Mouse (Mus musculus): ENCODE data around the gene Uchl3. TPM values are rescaled to one million over a fixed set of nuclear protein-coding genes. Genes with fewer than 3 reads are reported as not detected.

Uchl3 gene
- 95.6 and 97.6 TPM in 2 replicates for polyA plus RNA-seq (2014; fragmentation: Nextera tagmentation; extraction: Ambion mirVana)

GRCm38 (mm10) chr14:101653581-101654525 is at the start of gene Uchl3:
Gene Uchl3, plus strand, starts transcription at chr14:101653967.
- peaks cover 2 to 3% of the 10 kb centered on the region in 2 experiments; a peak in 2 of 4 replicates for H3K4me1 ChIP-seq (ENCODE audit: control insufficient read depth in 2 of 2, insufficient read depth in 2 of 2, low read length in 2 of 2)
- H3K9ac ChIP-seq (ENCODE audit: low read length), result peak within 1 kb of the TSS; percentile 85
- ATAC-seq (ENCODE audit: insufficient number of reproducible peaks, insufficient read depth, low FRiP score, low read depth), result peak; percentile 89
- no peaks in the 10 kb centered on the region for H3K27me3 ChIP-seq (ENCODE audit: control insufficient read depth, insufficient read depth, low read length)
- H3K4me2 ChIP-seq (ENCODE audit: low read length), result peak within 1 kb of the TSS; percentile 89
- H3K4me3 ChIP-seq (ENCODE audit: control insufficient read depth in 1 of 2, insufficient read depth in 1 of 2, low read depth in 1 of 2, low read length in 2 of 2), result peak within 1 kb of the TSS; percentile 69 to 91
- H3K9me3 ChIP-seq (ENCODE audit: control insufficient read depth, low read length), result no peaks in the 10 kb centered on the region
- no peaks in the 10 kb centered on the region for H3K36me3 ChIP-seq (ENCODE audit: control insufficient read depth, insufficient read depth, low read length)
- H3K27ac ChIP-seq (replicated peaks in 1 of 2; ENCODE audit: control insufficient read depth in 1 of 2, insufficient read depth in 1 of 2, low read depth in 2 of 2, low read length in 2 of 2), result peak within 1 kb of the TSS; percentile 62 to 68
- WGBS, result 0% methylated on average over 74 of the region's 81 CpGs

DNA sequence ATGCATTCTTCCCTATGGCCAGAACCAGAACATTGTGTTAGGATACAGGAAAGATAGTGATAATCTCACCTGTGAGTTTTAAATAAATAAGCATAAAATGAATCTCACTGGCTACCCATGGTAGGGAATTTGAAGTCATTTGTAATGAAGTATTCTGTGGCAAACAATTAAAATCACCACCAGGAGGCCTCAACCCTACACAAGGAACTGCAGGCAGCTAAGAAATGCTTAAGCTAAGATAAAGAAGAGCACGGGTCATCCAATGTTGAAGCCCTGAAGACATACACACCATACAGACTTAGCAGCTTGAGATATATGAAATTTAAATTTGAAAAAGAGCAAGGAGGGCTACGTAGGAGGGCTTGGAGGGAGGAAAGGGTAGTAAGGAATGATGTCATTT is 47.9 kb upstream of the Uchl3 start:
- no peak for ATAC-seq (ENCODE audit: insufficient number of reproducible peaks, insufficient read depth, low FRiP score, low read depth)

DNA sequence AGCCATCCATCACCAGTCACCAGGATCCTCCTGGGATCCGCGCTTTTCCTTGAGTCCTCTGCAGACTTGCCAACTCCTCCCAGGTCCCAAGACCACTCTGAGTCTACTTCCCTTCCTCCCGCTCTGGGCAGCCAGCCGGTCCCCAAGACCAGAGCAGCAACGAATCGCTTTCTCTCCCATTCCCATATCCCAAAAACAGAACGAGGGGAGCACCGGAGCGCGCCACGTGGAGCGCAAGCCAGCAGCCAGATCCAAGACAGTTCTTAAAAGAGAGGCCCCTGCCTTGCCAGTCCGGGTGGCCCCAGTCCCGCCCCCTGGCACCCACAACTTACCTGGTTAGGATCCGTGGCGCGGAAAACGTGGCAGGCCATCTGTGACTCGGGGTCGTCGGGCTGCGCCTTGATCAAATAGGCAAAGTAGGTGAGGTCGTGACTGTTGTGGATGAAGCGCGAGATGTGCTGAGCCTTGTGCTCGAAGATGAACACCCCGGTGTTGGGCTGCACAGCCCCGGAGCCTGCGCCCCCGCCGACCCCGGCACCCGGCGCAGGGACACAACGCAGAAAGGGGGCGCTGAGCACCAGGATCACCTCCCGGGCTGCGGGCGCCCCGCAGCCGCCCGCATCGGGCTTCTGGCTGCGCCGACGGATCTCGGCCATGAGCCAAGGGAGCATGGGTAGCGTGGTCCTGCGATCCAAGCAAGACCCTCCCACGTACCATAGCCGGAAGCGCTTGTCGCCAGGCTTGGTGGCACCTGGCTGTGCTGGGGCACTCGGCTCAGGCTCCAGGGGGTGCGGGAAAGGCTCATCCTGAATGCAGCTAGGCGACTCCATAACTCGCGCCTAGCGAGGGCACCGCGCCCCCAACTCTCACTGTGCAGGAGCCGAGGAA is 45.9 kb upstream of the Uchl3 start:
- Histone ChIP-seq H3K36me3 (ENCODE audit: control insufficient read depth, insufficient read depth, low read length) (no peaks in the 10 kb centered on the region), H3K9ac (ENCODE audit: low read length) (peak overlapping the region; percentile 93), H3K4me2 (ENCODE audit: low read length) (peak overlapping the region; percentile 93), H3K27me3 (ENCODE audit: control insufficient read depth, insufficient read depth, low read length) (no peaks in the 10 kb centered on the region), H3K9me3 (ENCODE audit: control insufficient read depth, low read length) (no peaks in the 10 kb centered on the region), H3K4me1 (ENCODE audit: control insufficient read depth in 2 of 2, insufficient read depth in 2 of 2, low read length in 2 of 2) (peaks cover 0 to 8% of the 10 kb centered on the region in 2 experiments; a peak in 1 of 4 replicates), H3K27ac (replicated peaks in 1 of 2; ENCODE audit: control insufficient read depth in 1 of 2, insufficient read depth in 1 of 2, low read depth in 2 of 2, low read length in 2 of 2) (peak overlapping the region; percentile 94 to 95), H3K4me3 (ENCODE audit: control insufficient read depth in 1 of 2, insufficient read depth in 1 of 2, low read depth in 1 of 2, low read length in 2 of 2) (peak overlapping the region; percentile 80 to 95)
- WGBS, result under 1% methylated on average over 61 of the region's 62 CpGs
- peak; percentile 41 for ATAC-seq (ENCODE audit: insufficient number of reproducible peaks, insufficient read depth, low FRiP score, low read depth)

More for the DNA sequence above, 47.9 kb upstream of the Uchl3 start:
- 57% methylated on average over 2 of the region's 2 CpGs for WGBS
- H3K9ac ChIP-seq (ENCODE audit: low read length), result no peak overlapping the region
- H3K4me1 ChIP-seq (ENCODE audit: control insufficient read depth in 2 of 2, insufficient read depth in 2 of 2, low read length in 2 of 2), result peaks cover 0 to 13% of the 10 kb centered on the region in 2 experiments; a peak in 1 of 4 replicates
- no peaks in the 10 kb centered on the region for H3K9me3 ChIP-seq (ENCODE audit: control insufficient read depth, low read length)
- H3K36me3 ChIP-seq (ENCODE audit: control insufficient read depth, insufficient read depth, low read length), result no peaks in the 10 kb centered on the region
- no peak overlapping the region for H3K4me3 ChIP-seq (ENCODE audit: control insufficient read depth in 1 of 2, insufficient read depth in 1 of 2, low read depth in 1 of 2, low read length in 2 of 2)
- no peaks in the 10 kb centered on the region for H3K27me3 ChIP-seq (ENCODE audit: control insufficient read depth, insufficient read depth, low read length)
- no peak overlapping the region for H3K27ac ChIP-seq (replicated peaks in 1 of 2; ENCODE audit: control insufficient read depth in 1 of 2, insufficient read depth in 1 of 2, low read depth in 2 of 2, low read length in 2 of 2)
- H3K4me2 ChIP-seq (ENCODE audit: low read length), result peak overlapping the region; percentile 29; the same call in 1 of the 2 replicates

DNA sequence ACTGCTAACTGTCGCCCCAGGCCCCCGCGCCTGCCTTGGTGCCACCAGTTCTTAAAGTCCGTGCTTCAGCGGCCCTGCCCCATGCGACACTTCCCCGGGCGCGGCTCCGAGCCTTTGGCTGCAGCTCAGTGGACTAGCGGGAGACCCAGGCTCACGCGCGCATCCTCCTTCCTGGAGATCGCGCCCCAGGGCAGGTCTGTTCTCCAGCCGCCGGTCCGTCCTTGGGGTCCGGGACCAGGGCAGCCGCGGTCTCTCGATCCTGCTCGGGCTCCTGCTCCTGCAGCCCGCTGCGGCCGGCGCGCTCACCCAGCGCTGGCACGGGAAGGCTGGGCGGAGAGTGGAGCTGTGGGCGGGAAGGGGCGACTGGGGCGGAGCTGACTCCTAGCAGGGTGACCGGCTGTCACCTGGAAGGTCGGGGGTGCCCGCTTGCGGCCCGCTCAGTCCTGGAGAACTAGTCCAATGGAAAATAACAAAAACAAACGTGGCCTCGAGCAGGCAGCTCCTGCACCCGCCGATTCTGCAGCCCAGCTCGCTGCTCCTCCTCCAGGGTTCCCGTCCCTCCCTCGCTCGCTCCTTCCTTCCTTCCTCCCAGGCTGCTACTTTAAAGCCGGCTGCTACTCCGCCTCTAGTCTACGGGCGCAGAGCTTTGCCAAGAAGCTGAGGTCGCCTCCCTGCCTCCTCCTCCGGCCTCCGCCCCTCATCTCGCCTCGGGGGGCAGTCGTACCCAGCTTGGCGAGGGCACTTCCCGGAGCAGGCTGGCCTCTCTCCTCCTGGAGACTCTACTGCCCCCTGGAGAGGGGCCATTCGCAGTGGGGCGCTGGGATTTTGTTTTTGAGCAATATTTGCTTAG is 45.0 kb upstream of the Uchl3 start, which contains the start of gene Tbc1d4:
Tbc1d4 (minus strand) TSS at position 673 of the 850 bp plus-strand sequence.
- Histone ChIP-seq H3K4me1 (ENCODE audit: control insufficient read depth in 2 of 2, insufficient read depth in 2 of 2, low read length in 2 of 2) (peaks cover 0 to 8% of the 10 kb centered on the region in 2 experiments; a peak in 1 of 4 replicates), H3K9ac (ENCODE audit: low read length) (peak within 1 kb of the TSS; percentile 93), H3K27me3 (ENCODE audit: control insufficient read depth, insufficient read depth, low read length) (no peaks in the 10 kb centered on the region), H3K4me2 (ENCODE audit: low read length) (peak within 1 kb of the TSS; percentile 93), H3K9me3 (ENCODE audit: control insufficient read depth, low read length) (no peaks in the 10 kb centered on the region), H3K4me3 (ENCODE audit: control insufficient read depth in 1 of 2, insufficient read depth in 1 of 2, low read depth in 1 of 2, low read length in 2 of 2) (peak within 1 kb of the TSS; percentile 80 to 95), H3K36me3 (ENCODE audit: control insufficient read depth, insufficient read depth, low read length) (no peaks in the 10 kb centered on the region), H3K27ac (replicated peaks in 1 of 2; ENCODE audit: control insufficient read depth in 1 of 2, insufficient read depth in 1 of 2, low read depth in 2 of 2, low read length in 2 of 2) (peak within 1 kb of the TSS; percentile 94 to 95)
- ATAC-seq (ENCODE audit: insufficient number of reproducible peaks, insufficient read depth, low FRiP score, low read depth), result peak; percentile 89
- 1% methylated on average over 62 of the region's 62 CpGs for WGBS

DNA sequence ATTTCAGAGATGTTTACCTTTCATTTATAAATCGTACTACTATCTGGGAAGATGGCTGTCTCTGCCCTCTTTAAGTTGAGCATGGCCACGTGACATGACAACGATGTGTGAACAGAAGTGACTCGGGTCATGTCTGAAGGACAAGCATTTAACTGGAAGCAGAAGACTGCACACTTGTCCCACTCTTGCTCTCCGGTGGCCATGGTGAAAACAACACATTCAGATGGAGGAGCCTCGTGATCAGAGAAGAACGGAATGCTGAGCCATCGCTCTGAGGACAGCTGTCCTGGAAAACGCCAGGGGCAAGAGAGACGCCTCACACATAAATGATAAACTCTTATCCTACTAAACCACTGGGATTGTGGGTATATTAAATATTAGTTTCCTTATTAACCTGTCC is 43.1 kb upstream of the Uchl3 start:
- no peak overlapping the region for H3K4me2 ChIP-seq (ENCODE audit: low read length)
- H3K27ac ChIP-seq (replicated peaks in 1 of 2; ENCODE audit: control insufficient read depth in 1 of 2, insufficient read depth in 1 of 2, low read depth in 2 of 2, low read length in 2 of 2), result no peak overlapping the region
- peaks cover 2 to 18% of the 10 kb centered on the region in 2 experiments; a peak in 3 of 4 replicates for H3K4me1 ChIP-seq (ENCODE audit: control insufficient read depth in 2 of 2, insufficient read depth in 2 of 2, low read length in 2 of 2)
- no peak overlapping the region for H3K4me3 ChIP-seq (ENCODE audit: control insufficient read depth in 1 of 2, insufficient read depth in 1 of 2, low read depth in 1 of 2, low read length in 2 of 2)
- no peaks in the 10 kb centered on the region for H3K9me3 ChIP-seq (ENCODE audit: control insufficient read depth, low read length)
- no peak for ATAC-seq (ENCODE audit: insufficient number of reproducible peaks, insufficient read depth, low FRiP score, low read depth)
- H3K9ac ChIP-seq (ENCODE audit: low read length), result no peak overlapping the region
- no peaks in the 10 kb centered on the region for H3K27me3 ChIP-seq (ENCODE audit: control insufficient read depth, insufficient read depth, low read length)
- WGBS, result 41% methylated on average over 10 of the region's 10 CpGs
- H3K36me3 ChIP-seq (ENCODE audit: control insufficient read depth, insufficient read depth, low read length), result no peaks in the 10 kb centered on the region

GRCm38 (mm10) chr14:101613206-101613605 is 40.6 kb upstream of the Uchl3 start:
- Histone ChIP-seq H3K4me3 (ENCODE audit: control insufficient read depth in 1 of 2, insufficient read depth in 1 of 2, low read depth in 1 of 2, low read length in 2 of 2) (no peak overlapping the region), H3K9ac (ENCODE audit: low read length) (no peak overlapping the region), H3K27ac (replicated peaks in 1 of 2; ENCODE audit: control insufficient read depth in 1 of 2, insufficient read depth in 1 of 2, low read depth in 2 of 2, low read length in 2 of 2) (no peak overlapping the region), H3K4me1 (ENCODE audit: control insufficient read depth in 2 of 2, insufficient read depth in 2 of 2, low read length in 2 of 2) (peaks cover 2 to 11% of the 10 kb centered on the region in 2 experiments), H3K4me2 (ENCODE audit: low read length) (no peak overlapping the region), H3K27me3 (ENCODE audit: control insufficient read depth, insufficient read depth, low read length) (no peaks in the 10 kb centered on the region), H3K36me3 (ENCODE audit: control insufficient read depth, insufficient read depth, low read length) (no peaks in the 10 kb centered on the region), H3K9me3 (ENCODE audit: control insufficient read depth, low read length) (no peaks in the 10 kb centered on the region)
- ATAC-seq (ENCODE audit: insufficient number of reproducible peaks, insufficient read depth, low FRiP score, low read depth), result no peak
- 88% methylated on average over 1 of the region's 1 CpGs for WGBS
